Mouse (Mus musculus): ENCODE data around the gene Fam221b.

DNA sequence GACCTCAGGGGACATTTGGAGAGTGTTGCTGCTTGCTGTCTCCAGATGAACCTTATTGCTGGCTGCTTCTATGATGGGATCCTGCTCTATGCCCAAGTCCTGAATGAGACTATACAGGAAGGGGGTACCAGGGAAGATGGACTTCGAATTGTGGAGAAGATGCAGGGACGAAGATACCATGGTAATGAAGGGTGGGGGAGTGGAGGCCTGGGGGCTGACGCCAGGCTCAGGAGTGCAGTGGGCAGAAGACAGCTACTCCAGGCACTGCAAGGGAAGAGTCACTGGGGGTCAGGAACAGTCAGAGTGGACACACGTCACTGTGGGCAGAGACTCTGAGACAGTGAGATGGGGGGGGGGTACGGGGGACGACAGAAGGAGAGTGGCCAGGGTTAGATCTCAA lies 28.5 kb downstream of the Fam221b start:
- TF ChIP-seq CTCF (conservative IDR thresholded peaks at IDR 0.05; ENCODE audit: insufficient read depth, insufficient read length, low read depth, low read length) (no peak), POLR2A (IDR thresholded peaks at IDR 0.05; ENCODE audit: low read depth, low read length) (no peak)
